Mouse (Mus musculus) left cerebral cortex, adult 11 months (tissue): ENCODE data around the gene Tbc1d24.
"Not testable (repeated sequence)": the region's sequence is repeated elsewhere in the genome, so short reads cannot be mapped to it uniquely, and the experiment has no call there.

Experiments
- DNase-seq: peaks from one replicate; pipeline ENCODE4 v3.0.0; 2022; ENCODE audit warnings: low spot score

The Tbc1d24 gene

DNA sequence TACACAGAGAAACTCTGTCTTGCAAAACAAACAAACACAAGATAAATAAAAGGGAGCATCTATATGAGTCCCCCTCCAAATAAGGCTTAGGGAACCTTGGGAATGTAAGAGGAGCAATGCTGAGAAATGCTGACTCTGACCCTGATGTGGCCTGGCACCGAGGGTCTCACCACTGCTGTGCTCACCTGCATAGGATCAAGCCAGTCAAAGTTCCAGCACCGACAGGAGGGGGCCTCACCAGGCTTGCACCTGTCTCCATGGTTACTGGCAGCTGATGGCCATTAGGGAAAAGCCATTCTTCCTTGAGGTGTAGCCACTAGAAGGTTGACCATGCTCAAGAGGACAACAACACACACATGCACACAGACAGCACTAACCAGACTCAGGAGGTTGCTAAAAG, 62.5 kb downstream of the Tbc1d24 start:
- DNase-seq, result no peak

DNA sequence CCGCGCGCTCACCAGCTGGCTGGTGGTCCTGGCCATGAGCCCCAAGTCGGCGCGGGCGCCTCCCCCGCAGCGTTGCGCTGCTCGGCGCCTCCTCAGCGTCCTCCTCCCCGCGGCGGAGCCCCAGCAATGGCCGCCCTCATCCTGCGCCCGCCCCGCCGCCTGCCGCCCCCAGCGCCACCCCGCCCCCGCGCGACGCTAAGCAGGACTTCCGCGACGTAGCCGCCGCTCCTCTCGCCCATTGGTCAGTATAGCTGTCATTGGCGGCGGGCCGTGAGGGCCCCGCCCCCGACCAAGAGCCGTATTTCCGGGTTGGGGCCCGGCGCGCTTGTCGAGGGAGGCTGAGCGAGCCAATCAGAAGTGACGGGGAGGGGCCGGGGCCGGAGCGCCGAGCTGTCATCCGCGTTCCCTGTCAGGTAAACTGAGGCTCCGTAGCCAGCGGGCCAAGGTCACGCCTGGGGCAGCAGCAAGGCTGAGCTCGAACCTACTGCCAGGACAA, 63.9 kb downstream of the Tbc1d24 start:
- DNase-seq, result peak; percentile 95

DNA sequence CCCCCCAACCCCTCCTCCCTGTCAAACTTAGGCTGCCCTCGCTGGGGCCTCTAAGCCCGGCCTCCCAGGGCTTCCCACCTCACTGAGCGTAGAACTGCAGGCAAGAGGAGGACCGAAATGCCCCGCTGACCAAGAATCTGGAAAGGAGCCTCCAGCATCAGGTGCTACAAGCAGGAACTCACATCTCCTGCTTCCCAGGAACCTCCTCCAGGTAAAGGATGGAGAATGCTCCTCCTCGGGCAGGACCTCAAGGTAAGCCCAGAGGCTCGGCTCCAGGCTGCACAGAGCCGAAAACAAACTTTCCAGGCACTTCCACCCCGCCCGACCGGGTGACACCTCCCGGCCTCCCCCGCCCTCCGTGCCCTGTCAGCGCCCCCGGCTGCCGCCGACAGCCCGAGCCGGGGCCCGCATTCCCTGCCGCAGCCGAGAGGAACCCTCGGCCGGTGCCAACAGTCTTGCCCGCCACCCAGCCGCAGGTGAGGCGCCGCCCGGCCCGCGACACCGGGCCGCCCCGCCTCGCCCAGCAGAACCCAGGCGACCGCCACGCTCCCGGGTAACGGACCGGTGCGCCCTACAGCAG, 64.4 kb downstream of the Tbc1d24 start:
- no peak for DNase-seq

DNA sequence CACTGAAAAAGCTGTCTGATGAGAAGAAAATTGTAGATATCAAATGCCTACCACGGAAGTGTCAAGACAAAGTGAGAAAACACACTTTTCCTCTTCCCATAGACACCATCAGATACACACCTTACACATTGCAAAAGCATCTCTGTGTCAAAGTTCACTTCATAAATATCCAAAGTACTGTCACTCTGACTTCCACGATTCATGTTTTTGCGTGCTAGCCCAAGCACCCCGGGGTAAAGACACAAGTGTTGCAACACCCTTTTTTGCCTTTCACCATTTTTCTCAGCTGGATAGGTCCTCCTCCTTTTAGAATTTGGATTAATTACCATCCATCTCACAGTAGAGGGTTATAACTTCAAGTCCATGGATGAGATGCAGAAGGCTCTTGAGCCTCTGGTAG, 65.4 kb downstream of the Tbc1d24 start:
- no peak for DNase-seq

DNA sequence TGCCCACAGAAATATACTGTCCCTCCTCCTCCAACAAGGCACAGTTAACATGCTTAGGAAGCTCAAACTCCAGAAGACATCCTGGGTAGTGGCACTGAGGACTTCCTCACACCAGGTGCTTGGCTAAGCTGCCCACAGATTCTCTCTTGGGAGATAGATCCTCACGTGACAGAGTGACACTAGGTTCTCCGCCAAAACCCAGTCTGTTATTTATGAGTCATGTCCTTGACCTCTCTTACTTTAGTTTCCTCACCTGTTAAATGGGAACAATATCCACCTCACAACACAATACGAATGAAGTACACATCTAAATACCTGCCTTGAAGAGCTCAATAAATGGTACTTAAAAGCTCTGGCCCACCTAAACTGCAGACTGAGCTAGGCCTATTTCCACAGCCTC, 66.1 kb downstream of the Tbc1d24 start:
- no peak for DNase-seq

DNA sequence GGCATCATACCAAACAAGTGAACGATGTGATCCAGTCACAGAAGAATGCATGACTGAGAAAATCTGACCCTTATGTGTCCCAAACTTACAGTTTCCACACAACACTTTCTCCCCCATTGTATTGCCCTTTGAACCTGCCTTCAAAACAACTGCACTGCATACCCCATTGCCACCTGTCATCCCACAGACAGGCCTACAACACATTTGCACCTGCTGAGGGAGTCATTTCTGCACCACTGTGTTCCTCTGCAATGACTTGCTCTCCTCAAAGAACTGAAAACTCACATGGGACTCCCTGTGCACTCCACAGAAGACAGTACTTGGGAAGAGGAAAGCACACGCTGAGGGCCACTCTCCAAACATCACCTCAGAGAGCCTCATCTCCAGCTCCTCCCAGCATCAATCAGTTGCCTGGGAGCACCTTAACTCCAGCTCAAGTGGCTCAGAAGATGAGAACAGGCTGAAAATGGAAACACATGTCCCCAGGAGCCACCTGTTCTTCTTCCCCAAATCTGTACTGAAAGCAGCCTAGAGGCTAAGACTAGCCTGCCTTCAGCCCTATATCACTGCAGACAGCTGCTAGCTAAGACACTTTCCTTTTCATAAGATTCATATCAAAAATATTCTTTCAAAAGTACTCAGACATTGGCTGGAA, 68.0 kb downstream of the Tbc1d24 start:
- DNase-seq, result no peak

DNA sequence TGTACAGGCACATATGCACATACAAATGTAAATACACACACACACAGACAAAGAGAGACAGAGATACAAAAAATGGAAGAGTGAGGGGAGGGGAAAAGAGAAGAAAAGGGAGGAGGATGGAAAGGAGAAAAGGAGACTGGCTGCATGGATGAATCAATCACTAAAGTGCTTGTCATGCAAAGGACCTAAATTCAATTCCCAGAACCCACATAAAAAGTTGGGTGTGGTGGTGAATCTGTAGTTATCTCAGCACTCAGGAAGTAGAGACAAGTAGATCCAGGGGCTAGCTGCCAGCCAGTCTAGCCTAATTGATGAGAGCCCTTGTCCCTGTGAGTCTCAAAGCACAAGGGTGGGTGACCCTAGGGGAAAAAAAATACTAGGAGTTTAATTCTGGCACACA, 71.3 kb downstream of the Tbc1d24 start:
- DNase-seq, result no peak

DNA sequence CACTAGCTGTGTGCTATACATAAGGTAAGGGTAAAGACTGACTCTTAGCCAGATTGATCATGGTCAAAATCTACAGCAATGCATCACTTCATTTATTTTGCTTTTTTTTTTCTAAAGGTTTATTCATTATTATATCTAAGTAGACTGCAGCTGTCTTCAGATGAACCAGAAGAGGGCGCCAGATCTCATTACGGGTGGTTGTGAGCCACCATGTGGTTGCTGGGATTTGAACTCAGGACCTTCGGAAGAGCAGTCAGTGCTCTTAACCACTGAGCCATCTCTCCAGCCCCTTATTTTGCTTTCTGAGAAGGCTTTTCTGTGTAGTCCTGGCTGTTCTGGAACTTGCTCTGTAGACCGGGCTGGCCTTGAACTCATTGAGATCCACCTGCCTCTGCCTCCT, 72.4 kb downstream of the Tbc1d24 start:
- not testable (repeated sequence) for DNase-seq

DNA sequence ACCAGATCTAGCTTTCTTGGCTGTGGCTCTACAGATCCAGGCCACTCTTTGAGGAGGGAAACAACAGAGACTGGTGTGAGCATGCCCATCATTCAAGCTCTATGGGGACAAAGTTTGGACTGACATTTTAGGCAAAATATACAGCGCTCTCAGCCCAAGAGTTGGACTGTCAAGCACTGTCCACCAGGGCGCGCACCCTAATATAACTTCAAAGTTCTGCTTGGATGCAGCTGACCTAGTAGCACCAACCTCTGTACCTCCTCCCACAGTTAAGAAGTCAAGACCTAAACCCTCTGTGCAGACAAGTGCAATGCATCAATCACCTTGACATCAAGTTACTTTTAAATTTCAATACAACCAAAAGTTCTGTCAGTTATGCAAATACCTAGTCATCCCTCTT, 73.8 kb downstream of the Tbc1d24 start:
- no peak for DNase-seq

DNA sequence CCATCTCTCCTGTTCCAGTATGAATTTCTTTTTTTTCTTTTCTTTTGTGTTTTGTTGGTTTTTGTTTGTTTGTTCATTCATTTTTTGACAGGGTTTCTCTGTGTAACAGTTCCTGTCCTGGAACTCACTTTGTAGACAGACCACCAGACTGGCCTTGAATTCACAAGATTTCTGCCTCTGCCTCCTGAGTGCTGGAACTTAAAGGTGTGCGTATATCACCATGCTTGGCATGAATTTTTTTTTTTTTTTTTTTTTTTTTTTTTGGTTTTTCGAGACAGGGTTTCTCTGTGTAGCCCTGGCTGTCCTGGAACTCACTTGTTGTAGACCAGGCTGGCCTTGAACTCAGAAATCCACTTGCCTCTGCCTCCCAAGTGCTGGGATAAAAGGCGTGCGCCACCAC, 76.1 kb downstream of the Tbc1d24 start:
- not testable (repeated sequence) for DNase-seq

DNA sequence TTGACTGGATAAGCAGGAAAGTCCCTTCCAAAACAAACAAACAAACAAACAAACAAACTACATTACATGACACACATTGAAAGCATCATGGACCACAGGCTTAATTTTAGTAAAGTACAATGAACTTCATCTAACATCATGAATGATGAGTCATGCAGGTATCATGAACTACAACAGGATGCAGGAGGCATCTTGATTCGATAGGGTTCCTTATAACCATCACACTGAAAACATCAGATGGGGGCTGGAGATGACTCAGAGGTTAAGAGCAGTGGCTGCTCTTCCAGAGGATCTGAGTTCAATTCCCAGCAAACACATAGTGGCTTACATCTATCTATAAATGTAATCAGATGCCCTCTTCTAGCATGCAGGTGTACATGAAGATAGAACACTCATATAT, 77.8 kb downstream of the Tbc1d24 start:
- no peak for DNase-seq

DNA sequence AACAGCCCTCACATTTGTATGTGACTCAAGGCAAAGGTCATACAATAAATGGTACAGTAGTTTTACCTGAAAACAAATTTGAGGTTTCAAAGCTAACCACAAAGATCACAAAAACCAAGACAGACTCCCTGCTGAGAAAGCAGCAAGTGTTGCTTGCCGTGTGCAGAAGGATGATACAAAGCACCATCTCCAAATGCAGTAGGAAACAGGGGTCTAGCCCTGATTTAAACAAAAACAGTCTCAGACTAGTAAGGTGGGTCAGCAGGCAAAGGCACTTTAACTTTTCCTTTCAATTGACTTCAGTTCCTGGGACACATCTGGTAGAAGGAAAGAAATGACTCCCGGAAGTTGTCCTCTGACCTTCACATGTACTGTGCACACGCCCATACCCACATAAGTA, 78.6 kb downstream of the Tbc1d24 start:
- DNase-seq, result no peak
